Mouse (Mus musculus) spleen, postnatal 4 days (tissue): ENCODE results near the gene Azgp1.
"Not testable (repeated sequence)": the region's sequence is repeated elsewhere in the genome, so short reads cannot be mapped to it uniquely, and the experiment has no call there.

Source experiments
- DNase-seq, 2 experiments: peaks; one replicate each; pipeline ENCODE4 v3.0.0; 2022; ENCODE audit warnings: low spot score in 2 of 2

Gene Azgp1

GRCm38 (mm10) chr5:137981300-137981699, at the start of gene Azgp1:
TSS of gene Azgp1 (plus strand) at chr5:137981520.
- DNase-seq: no peak

GRCm38 (mm10) chr5:137933934-137934333, 47.4 kb upstream of the Azgp1 start:
- not testable (repeated sequence) for DNase-seq

- no peak for DNase-seq
These were observed 44.8 kb upstream of the Azgp1 start for GRCm38 (mm10) chr5:137936486-137936885.

GRCm38 (mm10) chr5:137937238-137937637, 44.1 kb upstream of the Azgp1 start:
- no peak for DNase-seq

- no peak for DNase-seq
These were observed 40.4 kb upstream of the Azgp1 start for GRCm38 (mm10) chr5:137940948-137941347.

- no peak for DNase-seq
These were observed 38.2 kb upstream of the Azgp1 start for GRCm38 (mm10) chr5:137943133-137943532.

- DNase-seq: no peak
These were observed 34.0 kb upstream of the Azgp1 start for GRCm38 (mm10) chr5:137947303-137947702.

- DNase-seq: no peak
These were observed 30.1 kb upstream of the Azgp1 start for GRCm38 (mm10) chr5:137951218-137951617.

GRCm38 (mm10) chr5:137956404-137956803, 24.9 kb upstream of the Azgp1 start:
- no peak for DNase-seq

GRCm38 (mm10) chr5:137962945-137963344, 18.4 kb upstream of the Azgp1 start, which contains the start of gene Gjc3:
TSS of gene Gjc3 (minus strand) at chr5:137963098.
- no peak for DNase-seq

GRCm38 (mm10) chr5:137966492-137966891, 14.8 kb upstream of the Azgp1 start:
- no peak for DNase-seq

GRCm38 (mm10) chr5:137973161-137973560, 8.2 kb upstream of the Azgp1 start:
- no peak for DNase-seq

- no peak for DNase-seq
These were observed 7.6 kb upstream of the Azgp1 start for GRCm38 (mm10) chr5:137973738-137974137.

- DNase-seq: no peak
These were observed 6.6 kb upstream of the Azgp1 start for GRCm38 (mm10) chr5:137974724-137975123.

- no peak for DNase-seq
These were observed 5.9 kb upstream of the Azgp1 start for GRCm38 (mm10) chr5:137975434-137975833.

GRCm38 (mm10) chr5:137977291-137977690, 4.0 kb upstream of the Azgp1 start:
- DNase-seq: no peak

GRCm38 (mm10) chr5:137979081-137979480, 2.2 kb upstream of the Azgp1 start:
- no peak for DNase-seq

GRCm38 (mm10) chr5:137986351-137986750, 5.0 kb downstream of the Azgp1 start:
- no peak for DNase-seq

- no peak for DNase-seq
These were observed 28.1 kb downstream of the Azgp1 start for GRCm38 (mm10) chr5:138009437-138009836.

- no peak for DNase-seq
These were observed 31.1 kb downstream of the Azgp1 start for GRCm38 (mm10) chr5:138012382-138012781.

- DNase-seq: no peak
These were observed 35.2 kb downstream of the Azgp1 start for GRCm38 (mm10) chr5:138016530-138016929.

- DNase-seq: no peak
These were observed 35.7 kb downstream of the Azgp1 start for GRCm38 (mm10) chr5:138016997-138017396.

GRCm38 (mm10) chr5:138019577-138019976, 38.3 kb downstream of the Azgp1 start:
- DNase-seq: not testable (repeated sequence)

GRCm38 (mm10) chr5:138020961-138021479, 39.7 kb downstream of the Azgp1 start, which contains the start of the genes Smok3a and Smok3b:
TSS of gene Smok3a (plus strand) at chr5:138021261.
TSS of gene Smok3b (plus strand) at chr5:138021429.
- not testable (repeated sequence) for DNase-seq
